8 mouse cellular contexts compared by ENCODE assay signal in genomic region chr7:120835449-120836359, GRCm38 (mm10). TPM values are rescaled to one million over a fixed set of nuclear protein-coding genes. Genes with fewer than 3 reads are reported as not detected.
A peak's percentile ranks its signal among the peaks of the same experiment; 100 is the strongest.
DNase-seq lines count a peak whose midpoint lies in the region; ATAC-seq lines count a peak whose summit lies in the region.

No protein-coding gene starts in this region.

- DNase-seq in adrenal gland, adult 18-20 months (ENCODE audit: low spot score in 2 of 2): peak; percentile 99 to 100
- DNase-seq in embryo, embryonic 10.5 days (ENCODE audit: low spot score): peak; percentile 97
- peak; percentile 88 for DNase-seq in gastrocnemius, postnatal 14 days
- DNase-seq in left cerebral cortex, postnatal 10 days (ENCODE audit: extremely low spot score in 1 of 2, low spot score in 2 of 2): peak; percentile 91 to 92
- DNase-seq in right cerebral cortex, postnatal 10 days (ENCODE audit: low spot score in 2 of 2): peak; percentile 92 to 93
- DNase-seq in urinary bladder, postnatal 14 days (ENCODE audit: low spot score): peak; percentile 94

- ATAC-seq in inflammation-experienced regulatory T-cells, adult 6 months: peak; percentile 69
- peak; percentile 61 for ATAC-seq in megakaryocyte progenitor cell, adult 5-6 weeks (replicated peaks; ENCODE audit: poor library complexity)

- intact Hi-C loops in gastrocnemius, postnatal 14 days (cut with DNase I; ENCODE audit: low total_unique reads): loop anchor here (5.0 kb wide), 1 partner anchor 82 kb away; the partner anchor contains the start of gene Polr3e
- intact Hi-C loops in left cerebral cortex, postnatal 10 days (cut with DNase I): loop anchor here (2.0 to 10.0 kb wide), 2 partner anchors 81 to 289 kb away; partner anchors contain the start of gene Polr3e

RNA-seq across cellular contexts. Expression of gene Eef2k, which starts 6.9 kb away (rescaled TPM):
- 10 to 100 TPM; 20.9 to 22.4 TPM for total RNA-seq in adrenal gland, adult 18-20 months (2021)
- total RNA-seq in gastrocnemius, postnatal 14 days (2021): 10 to 100 TPM; 50.3 to 61.8 TPM
- polyA plus RNA-seq in inflammation-experienced regulatory T-cells, adult 6 months (2017; shearing (Covaris generic)): 1 to 10 TPM in 2 of 3 experiments, under 1 TPM in 1; 0.73 to 2.7 (median 2.2) TPM
- 10 to 100 TPM; 45.1 to 46.0 TPM for total RNA-seq in left cerebral cortex, postnatal 10 days (2021)
- 32.5 and 34.4 TPM in 2 replicates for total RNA-seq in megakaryocyte progenitor cell, adult 5-6 weeks (2015)
- 80.5 and 85.0 TPM in 2 replicates for total RNA-seq in megakaryocyte progenitor cell, adult 5-6 weeks (2017)

RNA-seq across cellular contexts. Expression of gene Gm5737, which starts 23.5 kb away (rescaled TPM):
- total RNA-seq in adrenal gland, adult 18-20 months (2021): not detected
- total RNA-seq in gastrocnemius, postnatal 14 days (2021): under 1 TPM; 0.49 to 0.60 TPM
- polyA plus RNA-seq in inflammation-experienced regulatory T-cells, adult 6 months (2017; shearing (Covaris generic)): not detected
- total RNA-seq in left cerebral cortex, postnatal 10 days (2021): under 1 TPM in 1 of 2 experiments, not detected in 1; 0.28 TPM
- not detected in 2 replicates for total RNA-seq in megakaryocyte progenitor cell, adult 5-6 weeks (2015)
- total RNA-seq in megakaryocyte progenitor cell, adult 5-6 weeks (2017): not detected in 2 replicates

Comparison
In these comparisons a context has a peak if more than half of its experiments do, and no peak if none do; other contexts are left out.
1. Peak in every context shown above with its lines: DNase-seq and ATAC-seq.